Mouse (Mus musculus): ENCODE measurements around the gene Trappc6a.

The Trappc6a gene

DNA sequence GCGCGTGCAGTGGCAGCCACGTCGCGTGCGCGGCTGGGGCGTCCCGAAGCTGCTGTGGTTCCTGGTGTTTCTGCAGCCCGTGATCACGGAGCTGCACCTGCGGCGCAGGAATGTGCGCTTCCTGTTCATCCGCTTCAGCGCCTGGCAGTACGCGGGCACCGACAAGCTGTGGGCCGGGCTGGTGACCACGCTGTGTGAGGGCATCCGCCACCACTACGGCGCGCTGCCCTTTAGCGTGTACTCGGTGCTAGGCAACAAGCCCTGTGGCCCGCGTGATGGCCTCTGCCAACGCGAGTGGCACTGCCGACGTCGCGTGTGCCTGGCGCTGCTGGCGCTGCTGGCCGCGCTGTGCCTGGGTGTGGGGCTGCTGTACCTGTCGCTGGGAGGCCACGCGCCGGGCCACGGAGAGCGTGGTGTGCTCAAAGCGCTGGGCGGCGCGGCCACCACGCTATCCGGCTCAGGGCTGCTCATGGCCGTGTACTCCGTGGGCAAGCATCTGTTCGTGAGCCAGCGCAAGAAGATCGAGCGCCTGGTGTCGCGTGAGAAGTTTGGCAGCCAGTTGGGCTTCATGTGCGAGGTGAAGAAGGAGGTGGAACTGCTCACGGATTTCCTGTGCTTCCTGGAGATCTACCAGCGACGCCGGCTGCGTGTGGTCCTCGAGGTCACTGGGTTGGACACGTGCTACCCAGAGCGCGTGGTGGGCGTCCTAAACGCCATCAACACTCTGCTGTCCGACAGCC, 15.0 kb downstream of the Trappc6a start:
- DNase-seq (ENCODE audit: inconsistent age in 2 of 2, low spot score in 1 of 2): peak in 1 of 2 experiments; percentile 26

- peak; percentile 54 to 76 for DNase-seq (ENCODE audit: inconsistent age in 2 of 2, low spot score in 1 of 2)
Measured at GRCm38 (mm10) chr7:19523757-19524419, 15.7 kb downstream of the Trappc6a start.

GRCm38 (mm10) chr7:19524420-19525104, 16.4 kb downstream of the Trappc6a start:
- DNase-seq (ENCODE audit: inconsistent age in 2 of 2, low spot score in 1 of 2): no peak

GRCm38 (mm10) chr7:19525105-19525481, 16.9 kb downstream of the Trappc6a start:
- no peak for DNase-seq (ENCODE audit: inconsistent age in 2 of 2, low spot score in 1 of 2)

GRCm38 (mm10) chr7:19531077-19531476, 22.9 kb downstream of the Trappc6a start:
- no peak for DNase-seq (ENCODE audit: inconsistent age in 2 of 2, low spot score in 1 of 2)

DNA sequence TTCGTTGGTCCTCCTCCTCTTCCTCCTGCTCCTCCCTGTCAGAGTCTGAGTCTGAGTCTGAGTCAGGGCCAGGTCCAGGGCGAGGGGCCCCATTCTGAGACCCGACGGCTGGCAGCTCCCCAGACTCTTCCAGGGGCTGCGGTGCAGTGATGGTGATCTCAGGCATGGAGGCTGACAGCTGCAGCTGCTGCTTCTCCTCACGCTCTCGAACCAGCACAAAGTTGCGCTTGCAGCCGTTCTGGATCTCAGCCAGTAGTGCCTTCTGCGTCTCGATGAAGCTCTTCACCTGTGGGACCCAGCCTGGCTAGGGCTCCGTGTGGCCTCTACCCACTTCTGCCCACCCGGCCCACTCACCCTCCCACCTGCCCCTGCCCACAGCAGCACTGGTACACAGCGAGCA, 24.0 kb downstream of the Trappc6a start:
- no peak for DNase-seq (ENCODE audit: inconsistent age in 2 of 2, low spot score in 1 of 2)

GRCm38 (mm10) chr7:19534676-19535075, 26.5 kb downstream of the Trappc6a start:
- DNase-seq (ENCODE audit: inconsistent age in 2 of 2, low spot score in 1 of 2): peak in 1 of 2 experiments; percentile 69

GRCm38 (mm10) chr7:19540771-19541566, 32.8 kb downstream of the Trappc6a start:
- peak in 1 of 2 experiments; percentile 33 for DNase-seq (ENCODE audit: inconsistent age in 2 of 2, low spot score in 1 of 2)

DNA sequence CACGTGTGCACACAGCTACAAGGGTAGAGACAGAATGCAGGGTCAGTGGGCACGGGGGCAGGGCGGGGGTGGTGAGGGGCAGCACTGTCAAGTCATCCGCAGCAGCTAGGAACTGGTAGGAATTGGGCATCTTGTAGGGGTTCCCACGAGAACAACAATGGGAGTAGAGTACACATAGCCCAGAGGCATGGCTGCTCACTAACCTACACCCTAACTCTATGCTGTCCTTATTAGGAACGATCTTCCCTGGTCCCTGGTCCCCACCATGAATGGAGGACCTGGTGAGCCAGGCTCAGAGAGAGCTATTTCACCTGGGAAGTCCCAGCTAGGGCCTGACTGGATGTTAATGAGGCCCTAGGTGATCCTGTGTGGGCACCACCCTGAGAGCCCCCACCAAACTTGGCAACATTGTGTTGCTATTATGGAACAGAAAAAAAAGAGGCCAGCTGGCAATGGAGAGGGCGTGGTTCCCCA, 33.5 kb downstream of the Trappc6a start:
- DNase-seq (ENCODE audit: inconsistent age in 2 of 2, low spot score in 1 of 2): no peak

GRCm38 (mm10) chr7:19542155-19542691, 34.0 kb downstream of the Trappc6a start:
- peak; percentile 47 to 59 for DNase-seq (ENCODE audit: inconsistent age in 2 of 2, low spot score in 1 of 2)

DNA sequence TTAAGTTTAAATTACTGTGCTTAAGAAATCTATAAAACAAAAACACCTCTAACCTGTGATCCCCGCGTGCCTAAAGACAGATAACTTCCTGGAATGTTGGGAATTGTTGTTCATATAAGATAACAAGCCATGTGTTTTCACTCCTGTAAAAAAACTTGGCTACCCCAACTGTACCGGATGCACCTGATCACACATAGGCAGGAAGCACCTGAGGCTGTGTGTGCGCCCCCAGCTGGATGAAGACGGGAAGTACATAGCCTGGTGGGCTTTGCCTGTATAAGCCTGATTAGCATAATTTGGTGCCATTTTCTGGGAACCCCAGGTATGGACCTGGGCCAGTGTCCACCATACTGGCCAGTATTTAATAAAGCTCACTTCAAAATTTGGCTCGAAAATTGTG, 35.4 kb downstream of the Trappc6a start:
- no peak for DNase-seq (ENCODE audit: inconsistent age in 2 of 2, low spot score in 1 of 2)

- no peak for DNase-seq (ENCODE audit: inconsistent age in 2 of 2, low spot score in 1 of 2)
Measured at GRCm38 (mm10) chr7:19546007-19546406, 37.8 kb downstream of the Trappc6a start.

- DNase-seq (ENCODE audit: inconsistent age in 2 of 2, low spot score in 1 of 2): no peak
Measured at GRCm38 (mm10) chr7:19547344-19547969, 39.3 kb downstream of the Trappc6a start.

DNA sequence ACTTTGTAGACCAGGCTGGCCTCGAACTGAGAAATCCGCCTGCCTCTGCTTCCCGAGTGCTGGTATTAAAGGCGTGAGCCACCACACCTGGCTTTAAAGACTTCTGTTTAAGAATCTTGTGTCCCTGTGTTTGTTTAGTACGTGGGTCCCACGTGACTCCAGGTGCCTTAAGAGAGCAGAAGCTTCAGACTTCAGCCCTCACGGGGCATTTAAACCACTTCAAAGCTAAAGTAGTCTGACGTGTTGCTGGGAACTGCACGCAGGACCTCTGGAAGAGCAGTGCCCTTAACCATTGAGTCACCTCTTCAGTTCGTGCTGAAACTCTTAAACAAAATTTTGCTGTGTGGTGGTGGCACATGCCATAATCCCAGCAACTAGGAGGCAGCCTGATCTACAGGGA, 41.2 kb downstream of the Trappc6a start:
- DNase-seq (ENCODE audit: inconsistent age in 2 of 2, low spot score in 1 of 2): no peak

DNA sequence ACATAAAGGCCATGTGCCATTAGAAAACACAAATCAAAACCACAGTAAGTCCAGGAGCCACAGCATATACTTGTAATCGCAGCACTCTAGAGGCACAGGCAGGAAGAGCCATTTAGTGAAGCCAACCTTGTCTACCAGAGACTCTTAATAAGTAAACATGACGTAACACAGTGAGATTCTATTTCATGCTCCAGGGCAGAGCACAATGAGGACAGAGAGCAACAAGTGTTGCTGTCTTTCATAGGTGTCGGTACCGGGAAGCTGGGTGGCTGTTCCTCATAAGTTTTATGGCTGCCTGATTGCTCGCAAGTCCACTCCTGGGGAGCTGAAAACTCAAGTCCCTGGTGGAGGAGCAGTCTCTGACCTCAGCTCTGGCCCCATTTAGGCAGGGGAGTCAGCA, 43.4 kb downstream of the Trappc6a start:
- DNase-seq (ENCODE audit: inconsistent age in 2 of 2, low spot score in 1 of 2): no peak

DNA sequence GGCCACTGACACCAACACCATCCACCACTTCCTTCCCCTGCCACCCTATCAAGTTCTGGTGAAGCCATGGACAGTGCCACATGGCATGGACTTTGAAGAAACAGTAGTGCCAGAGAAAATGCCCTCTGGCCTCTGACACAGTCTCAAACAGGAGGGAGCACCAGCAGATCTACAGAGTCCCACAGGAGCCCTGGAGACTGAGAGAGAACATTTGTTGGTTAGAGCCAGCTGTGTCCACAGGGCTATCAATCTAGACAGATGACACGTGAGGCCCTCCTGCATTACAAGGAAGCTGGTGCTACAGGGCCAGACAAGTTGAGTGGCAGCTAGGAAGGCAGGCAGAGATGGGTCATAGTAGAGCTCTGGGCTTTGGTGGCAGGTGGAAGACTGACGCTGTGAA, 44.2 kb downstream of the Trappc6a start:
- DNase-seq (ENCODE audit: inconsistent age in 2 of 2, low spot score in 1 of 2): no peak

DNA sequence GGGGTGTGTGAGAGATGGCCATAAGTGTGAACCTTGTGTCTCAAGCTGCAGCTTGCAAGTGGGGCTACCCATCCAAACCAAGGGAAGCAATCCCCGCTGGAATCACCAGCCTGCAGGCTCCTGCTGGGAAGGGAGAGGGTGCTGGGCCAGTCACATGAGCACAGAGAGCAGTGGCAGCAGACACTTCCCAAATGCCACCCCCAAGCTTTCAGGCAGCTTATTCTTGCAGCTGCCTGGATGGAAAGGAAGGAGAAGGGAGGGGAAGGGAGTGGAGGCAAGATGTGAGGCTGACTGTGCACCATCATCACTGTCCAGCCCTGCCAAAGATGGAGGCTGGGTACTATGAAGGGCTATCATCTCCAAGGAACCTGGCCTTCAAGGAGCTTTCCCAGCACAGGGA, 46.0 kb downstream of the Trappc6a start:
- DNase-seq (ENCODE audit: inconsistent age in 2 of 2, low spot score in 1 of 2): no peak

DNA sequence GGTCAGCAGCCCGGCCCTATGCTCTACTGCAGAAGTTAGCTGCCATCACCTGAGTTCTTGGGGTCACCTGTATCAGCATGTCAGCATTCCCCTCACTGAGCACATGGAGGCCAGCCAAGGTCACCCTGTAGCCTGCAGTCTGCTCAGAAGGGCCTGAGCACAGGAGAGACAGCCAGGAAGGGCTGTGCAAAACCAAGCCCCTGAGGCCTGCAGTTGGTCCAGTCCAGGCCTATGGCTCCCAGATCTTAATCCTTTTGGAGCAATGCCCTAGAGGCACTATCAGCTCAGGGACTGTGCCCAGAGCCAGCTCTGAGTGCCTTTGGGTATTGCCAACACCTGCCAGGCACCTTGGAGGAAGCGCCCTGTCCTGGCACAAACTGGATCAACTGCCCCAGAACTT, 48.9 kb downstream of the Trappc6a start:
- DNase-seq (ENCODE audit: inconsistent age in 2 of 2, low spot score in 1 of 2): no peak

DNA sequence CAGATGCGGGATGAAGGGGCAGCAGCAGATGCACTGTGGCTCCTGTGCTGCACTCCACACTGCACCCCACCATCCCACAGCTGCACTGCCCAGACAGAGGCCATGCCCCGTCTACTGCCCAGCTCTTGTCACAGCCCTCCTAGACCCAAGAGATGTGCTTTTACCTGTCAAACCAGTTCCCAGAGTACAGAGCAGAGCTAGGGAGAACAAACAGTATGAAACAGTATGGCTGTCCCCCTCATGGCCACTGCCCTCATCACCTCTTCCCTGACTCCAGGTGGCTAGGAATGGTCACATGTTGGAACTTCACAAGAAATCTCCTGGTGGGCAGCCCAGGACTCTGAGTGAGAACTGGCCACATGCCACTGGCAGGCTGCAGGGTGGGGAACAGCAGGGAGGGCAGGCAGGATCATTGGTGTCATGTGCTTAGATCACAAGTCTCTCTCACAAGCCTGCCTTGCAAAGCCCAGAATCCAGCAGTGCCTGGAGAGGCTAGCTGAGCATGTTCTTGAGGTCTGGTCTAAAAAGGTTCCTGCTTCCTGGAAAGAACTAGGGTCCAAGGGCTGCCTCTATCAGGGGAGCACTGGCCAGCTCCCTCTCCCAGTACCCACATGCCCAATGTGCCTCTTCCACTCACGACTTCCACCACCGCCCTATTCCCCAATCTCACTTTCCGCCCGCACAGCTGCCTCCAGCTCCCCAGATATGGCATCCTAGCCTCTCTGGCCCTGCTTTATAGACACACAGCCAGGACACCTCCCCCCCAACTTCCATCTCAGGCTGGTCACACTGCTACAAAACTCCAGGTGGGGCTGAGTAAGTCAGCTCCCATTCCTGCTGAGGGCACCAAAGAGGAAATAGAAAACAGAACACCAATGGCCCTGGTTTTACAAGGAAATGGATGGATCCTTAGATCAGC, 50.0 kb downstream of the Trappc6a start:
- DNase-seq (ENCODE audit: inconsistent age in 2 of 2, low spot score in 1 of 2): no peak

Measured in adrenal gland, adult (tissue).